Mouse (Mus musculus): ENCODE results near the gene Egln1. TPM values are rescaled to one million over a fixed set of nuclear protein-coding genes. Genes with fewer than 3 reads are reported as not detected.

The Egln1 gene
- polyA plus RNA-seq, 1 experiment from 2014 or later = 21.3 TPM

- no peaks in the 10 kb centered on the region for H3K27me3 ChIP-seq (replicated peaks; ENCODE audit: control insufficient read depth, insufficient read depth, low read length)
- peak within 1 kb of the TSS; percentile 100 for H3K4me3 ChIP-seq (replicated peaks; ENCODE audit: low read length)
- peak within 1 kb of the TSS; percentile 96 for H3K4me2 ChIP-seq (ENCODE audit: low read length)
- no peaks in the 10 kb centered on the region for H3K9me3 ChIP-seq (ENCODE audit: control insufficient read depth, low read length)
- H3K36me3 ChIP-seq (ENCODE audit: control insufficient read depth, insufficient read depth) = peaks cover 23% of the 10 kb centered on the region
- peaks cover 34% of the 10 kb centered on the region for H3K4me1 ChIP-seq (replicated peaks; ENCODE audit: control insufficient read depth, insufficient read depth, low read length)
- peak; percentile 91 for ATAC-seq
- peak within 1 kb of the TSS; percentile 87 for H3K27ac ChIP-seq (ENCODE audit: low read length)
- WGBS = under 1% methylated on average over 114 of the region's 114 CpGs
- H3K9ac ChIP-seq (replicated peaks; ENCODE audit: low read depth, low read length) = peak within 1 kb of the TSS; percentile 88
Observed at GRCm38 (mm10) chr8:124897386-124898250, 51.5 kb downstream of the Egln1 start, which contains the start of the genes Exoc8 and Sprtn. Gene Exoc8 (minus strand): TSS chr8:124897705. Gene Sprtn (plus strand): TSS chr8:124897886.

- H3K4me2 ChIP-seq (ENCODE audit: low read length) = peak overlapping the region; percentile 89
- H3K4me3 ChIP-seq (replicated peaks; ENCODE audit: low read length) = peak overlapping the region; percentile 100
- peak overlapping the region; percentile 87 for H3K27ac ChIP-seq (ENCODE audit: low read length)
- ATAC-seq = peak; percentile 16
- H3K27me3 ChIP-seq (replicated peaks; ENCODE audit: control insufficient read depth, insufficient read depth, low read length) = no peaks in the 10 kb centered on the region
- H3K9me3 ChIP-seq (ENCODE audit: control insufficient read depth, low read length) = no peaks in the 10 kb centered on the region
- H3K9ac ChIP-seq (replicated peaks; ENCODE audit: low read depth, low read length) = peak overlapping the region; percentile 88
- WGBS = 2% methylated on average over 60 of the region's 60 CpGs
- peaks cover 16% of the 10 kb centered on the region for H3K36me3 ChIP-seq (ENCODE audit: control insufficient read depth, insufficient read depth)
- peaks cover 34% of the 10 kb centered on the region for H3K4me1 ChIP-seq (replicated peaks; ENCODE audit: control insufficient read depth, insufficient read depth, low read length)
Observed at GRCm38 (mm10) chr8:124896632-124897385, 52.3 kb downstream of the Egln1 start.

- H3K4me3 ChIP-seq (replicated peaks; ENCODE audit: low read length) = peak overlapping the region; percentile 100
- H3K27me3 ChIP-seq (replicated peaks; ENCODE audit: control insufficient read depth, insufficient read depth, low read length) = no peaks in the 10 kb centered on the region
- ATAC-seq = no peak
- peak overlapping the region; percentile 88 for H3K9ac ChIP-seq (replicated peaks; ENCODE audit: low read depth, low read length)
- peaks cover 12% of the 10 kb centered on the region for H3K36me3 ChIP-seq (ENCODE audit: control insufficient read depth, insufficient read depth)
- H3K9me3 ChIP-seq (ENCODE audit: control insufficient read depth, low read length) = no peaks in the 10 kb centered on the region
- peak overlapping the region; percentile 87 for H3K27ac ChIP-seq (ENCODE audit: low read length)
- WGBS = 84% methylated on average over 26 of the region's 26 CpGs
- H3K4me2 ChIP-seq (ENCODE audit: low read length) = peak overlapping the region; percentile 89
- H3K4me1 ChIP-seq (replicated peaks; ENCODE audit: control insufficient read depth, insufficient read depth, low read length) = peaks cover 34% of the 10 kb centered on the region
Observed at GRCm38 (mm10) chr8:124896010-124896631, 53.0 kb downstream of the Egln1 start.

- no peak for ATAC-seq
- Histone ChIP-seq H3K9ac (replicated peaks; ENCODE audit: low read depth, low read length) (no peak overlapping the region), H3K36me3 (ENCODE audit: control insufficient read depth, insufficient read depth) (peaks cover 18% of the 10 kb centered on the region), H3K4me2 (ENCODE audit: low read length) (no peak overlapping the region), H3K27ac (ENCODE audit: low read length) (no peak overlapping the region), H3K4me1 (replicated peaks; ENCODE audit: control insufficient read depth, insufficient read depth, low read length) (peaks cover 23% of the 10 kb centered on the region), H3K4me3 (replicated peaks; ENCODE audit: low read length) (no peak overlapping the region), H3K9me3 (ENCODE audit: control insufficient read depth, low read length) (0 out of 2 replicates have a peak, but pooled peaks cover 3% of the 10 kb centered on the region), H3K27me3 (replicated peaks; ENCODE audit: control insufficient read depth, insufficient read depth, low read length) (no peaks in the 10 kb centered on the region)
- WGBS = 71% methylated on average over 3 of the region's 3 CpGs
Observed at GRCm38 (mm10) chr8:124892596-124892995, 56.5 kb downstream of the Egln1 start.

- Histone ChIP-seq H3K4me2 (ENCODE audit: low read length) (no peak overlapping the region), H3K4me3 (replicated peaks; ENCODE audit: low read length) (no peak overlapping the region), H3K36me3 (ENCODE audit: control insufficient read depth, insufficient read depth) (peaks cover 43% of the 10 kb centered on the region), H3K4me1 (replicated peaks; ENCODE audit: control insufficient read depth, insufficient read depth, low read length) (peaks cover 2% of the 10 kb centered on the region; the same call in 1 of the 2 replicates), H3K9me3 (ENCODE audit: control insufficient read depth, low read length) (0 out of 2 replicates have a peak, but pooled peaks cover 3% of the 10 kb centered on the region), H3K27me3 (replicated peaks; ENCODE audit: control insufficient read depth, insufficient read depth, low read length) (no peaks in the 10 kb centered on the region), H3K9ac (replicated peaks; ENCODE audit: low read depth, low read length) (no peak overlapping the region), H3K27ac (ENCODE audit: low read length) (no peak overlapping the region)
- WGBS = 96% methylated on average over 5 of the region's 5 CpGs
- ATAC-seq = no peak
Observed at GRCm38 (mm10) chr8:124888385-124888784, 60.7 kb downstream of the Egln1 start.

GRCm38 (mm10) chr8:124878946-124879526 is 70.1 kb downstream of the Egln1 start:
- Histone ChIP-seq H3K9ac (replicated peaks; ENCODE audit: low read depth, low read length) (no peak overlapping the region), H3K4me3 (replicated peaks; ENCODE audit: low read length) (no peak overlapping the region), H3K4me1 (replicated peaks; ENCODE audit: control insufficient read depth, insufficient read depth, low read length) (no peaks in the 10 kb centered on the region), H3K27me3 (replicated peaks; ENCODE audit: control insufficient read depth, insufficient read depth, low read length) (no peaks in the 10 kb centered on the region), H3K4me2 (ENCODE audit: low read length) (no peak overlapping the region), H3K36me3 (ENCODE audit: control insufficient read depth, insufficient read depth) (peaks cover 46% of the 10 kb centered on the region), H3K27ac (ENCODE audit: low read length) (no peak overlapping the region), H3K9me3 (ENCODE audit: control insufficient read depth, low read length) (no peaks in the 10 kb centered on the region)
- 82% methylated on average over 10 of the region's 10 CpGs for WGBS
- no peak for ATAC-seq

GRCm38 (mm10) chr8:124878141-124878540 is 71.0 kb downstream of the Egln1 start:
- no peaks in the 10 kb centered on the region for H3K9me3 ChIP-seq (ENCODE audit: control insufficient read depth, low read length)
- no peak overlapping the region for H3K9ac ChIP-seq (replicated peaks; ENCODE audit: low read depth, low read length)
- H3K4me2 ChIP-seq (ENCODE audit: low read length) = no peak overlapping the region
- 92% methylated on average over 5 of the region's 5 CpGs for WGBS
- H3K27me3 ChIP-seq (replicated peaks; ENCODE audit: control insufficient read depth, insufficient read depth, low read length) = no peaks in the 10 kb centered on the region
- no peak for ATAC-seq
- peaks cover 45% of the 10 kb centered on the region for H3K36me3 ChIP-seq (ENCODE audit: control insufficient read depth, insufficient read depth)
- no peak overlapping the region for H3K27ac ChIP-seq (ENCODE audit: low read length)
- no peak overlapping the region for H3K4me3 ChIP-seq (replicated peaks; ENCODE audit: low read length)
- no peaks in the 10 kb centered on the region for H3K4me1 ChIP-seq (replicated peaks; ENCODE audit: control insufficient read depth, insufficient read depth, low read length)

GRCm38 (mm10) chr8:124872690-124873089 is 76.4 kb downstream of the Egln1 start:
- Histone ChIP-seq H3K36me3 (ENCODE audit: control insufficient read depth, insufficient read depth) (peaks cover 27% of the 10 kb centered on the region), H3K27ac (ENCODE audit: low read length) (no peak overlapping the region), H3K4me1 (replicated peaks; ENCODE audit: control insufficient read depth, insufficient read depth, low read length) (no peaks in the 10 kb centered on the region), H3K27me3 (replicated peaks; ENCODE audit: control insufficient read depth, insufficient read depth, low read length) (no peaks in the 10 kb centered on the region), H3K4me2 (ENCODE audit: low read length) (no peak overlapping the region), H3K9ac (replicated peaks; ENCODE audit: low read depth, low read length) (no peak overlapping the region), H3K4me3 (replicated peaks; ENCODE audit: low read length) (no peak overlapping the region), H3K9me3 (ENCODE audit: control insufficient read depth, low read length) (no peaks in the 10 kb centered on the region)
- ATAC-seq = no peak
- WGBS = 94% methylated on average over 5 of the region's 5 CpGs

All from forebrain, embryonic 16.5 days (tissue).